Mouse (Mus musculus) kidney, adult 18-20 months (tissue): ENCODE measurements around the gene Tmem213.

Source experiments
- DNase-seq: peaks from one replicate; pipeline ENCODE4 v3.0.0; 2021

Tmem213 gene

GRCm38 (mm10) chr6:38109160-38109795, at the start of gene Tmem213:
Gene Tmem213 (plus strand): TSS chr6:38109255.
- DNase-seq: peak; percentile 64

- DNase-seq: no peak
Observed at GRCm38 (mm10) chr6:38064621-38065020, 44.4 kb upstream of the Tmem213 start.

- no peak for DNase-seq
Observed at GRCm38 (mm10) chr6:38065122-38065500, 43.9 kb upstream of the Tmem213 start.

- no peak for DNase-seq
Observed at GRCm38 (mm10) chr6:38065501-38066122, 43.4 kb upstream of the Tmem213 start.

GRCm38 (mm10) chr6:38066215-38066614, 42.8 kb upstream of the Tmem213 start:
- DNase-seq: peak; percentile 52

GRCm38 (mm10) chr6:38071256-38071655, 37.8 kb upstream of the Tmem213 start:
- no peak for DNase-seq

- peak; percentile 69 for DNase-seq
Observed at GRCm38 (mm10) chr6:38072137-38072796, 36.8 kb upstream of the Tmem213 start.

GRCm38 (mm10) chr6:38073592-38073991, 35.5 kb upstream of the Tmem213 start:
- DNase-seq: no peak

GRCm38 (mm10) chr6:38080364-38080763, 28.7 kb upstream of the Tmem213 start:
- DNase-seq: no peak

- peak; percentile 22 for DNase-seq
Observed at GRCm38 (mm10) chr6:38081727-38082341, 27.2 kb upstream of the Tmem213 start.

- no peak for DNase-seq
Observed at GRCm38 (mm10) chr6:38083204-38083603, 25.9 kb upstream of the Tmem213 start.

GRCm38 (mm10) chr6:38087242-38088026, 21.6 kb upstream of the Tmem213 start:
- DNase-seq: no peak

GRCm38 (mm10) chr6:38092539-38092938, 16.5 kb upstream of the Tmem213 start:
- no peak for DNase-seq

GRCm38 (mm10) chr6:38094701-38095100, 14.4 kb upstream of the Tmem213 start:
- DNase-seq: no peak

- DNase-seq: peak; percentile 67
Observed at GRCm38 (mm10) chr6:38096961-38097370, 12.1 kb upstream of the Tmem213 start.

- DNase-seq: no peak
Observed at GRCm38 (mm10) chr6:38102216-38102795, 6.7 kb upstream of the Tmem213 start.

- no peak for DNase-seq
Observed at GRCm38 (mm10) chr6:38103775-38104174, 5.3 kb upstream of the Tmem213 start.

GRCm38 (mm10) chr6:38105924-38106323, 3.1 kb upstream of the Tmem213 start:
- DNase-seq: no peak

- DNase-seq: no peak
Observed at GRCm38 (mm10) chr6:38108449-38108848, 606 bp upstream of the Tmem213 start.

GRCm38 (mm10) chr6:38109871-38110270, 816 bp downstream of the Tmem213 start:
- peak; percentile 55 for DNase-seq

- DNase-seq: peak; percentile 67
Observed at GRCm38 (mm10) chr6:38110859-38111258, 1.8 kb downstream of the Tmem213 start.

GRCm38 (mm10) chr6:38116107-38116770, 7.2 kb downstream of the Tmem213 start:
- no peak for DNase-seq
